Mouse (Mus musculus) heart, postnatal 10 days (tissue): ENCODE data around the gene Chmp6. TPM values are rescaled to one million over a fixed set of nuclear protein-coding genes. Genes with fewer than 3 reads are reported as not detected.
A peak's percentile ranks its signal among the peaks of the same experiment; 100 is the strongest.

ENCODE experiments used
- DNase-seq, 2 experiments: peaks; one replicate each; pipeline ENCODE4 v3.0.0; 2021
- intact Hi-C: fragments of 180-260 bp; cut with DNase I; formaldehyde crosslinking; loops from one replicate; pipeline ENCODE4 v1.15.1; 2025
- total RNA-seq, 2 experiments: library from RNA; stranded (reverse); gene quantifications; 2 replicates each; pipeline ENCODE4 v1.2.3; 2021

Chmp6 gene
- total RNA-seq, 2 experiments from 2014 or later: 36.2 to 36.3 TPM

- DNase-seq: no peak
- intact Hi-C loops: no loop called here
Observed at GRCm38 (mm10) chr11:119954233-119954632, 41.0 kb downstream of the Chmp6 start.

GRCm38 (mm10) chr11:119954749-119955337 lies 41.6 kb downstream of the Chmp6 start:
- no peak for DNase-seq
- intact Hi-C loops: no loop called here

- intact Hi-C loops: no loop called here
Observed at GRCm38 (mm10) chr11:119955432-119955831, 42.2 kb downstream of the Chmp6 start.

GRCm38 (mm10) chr11:119956590-119956989 lies 43.3 kb downstream of the Chmp6 start:
- intact Hi-C loops: loop anchor here (2.0 kb wide), 1 partner anchor 22 kb away; no protein-coding TSS in a partner anchor
- no peak for DNase-seq

More at GRCm38 (mm10) chr11:119955432-119955831, 42.2 kb downstream of the Chmp6 start:
- DNase-seq: peak; percentile 35 to 40

GRCm38 (mm10) chr11:119958856-119959255 lies 45.6 kb downstream of the Chmp6 start:
- intact Hi-C loops: no loop called here
- DNase-seq: no peak

- intact Hi-C loops: no loop called here
- DNase-seq: no peak
Observed at GRCm38 (mm10) chr11:119959714-119960113, 46.5 kb downstream of the Chmp6 start.

GRCm38 (mm10) chr11:119960671-119961070 lies 47.4 kb downstream of the Chmp6 start:
- intact Hi-C loops: no loop called here
- no peak for DNase-seq

- intact Hi-C loops: no loop called here
- no peak for DNase-seq
Observed at GRCm38 (mm10) chr11:119961511-119961910, 48.3 kb downstream of the Chmp6 start.

- no peak for DNase-seq
- intact Hi-C loops: no loop called here
Observed at GRCm38 (mm10) chr11:119965053-119965452, 51.8 kb downstream of the Chmp6 start.

GRCm38 (mm10) chr11:119966294-119966693 lies 53.1 kb downstream of the Chmp6 start:
- intact Hi-C loops: no loop called here

GRCm38 (mm10) chr11:119967401-119967800 lies 54.2 kb downstream of the Chmp6 start:
- no peak for DNase-seq
- intact Hi-C loops: no loop called here

More at GRCm38 (mm10) chr11:119966294-119966693, 53.1 kb downstream of the Chmp6 start:
- DNase-seq: no peak

GRCm38 (mm10) chr11:119967892-119968291 lies 54.7 kb downstream of the Chmp6 start:
- no peak for DNase-seq
- intact Hi-C loops: no loop called here

Other genes starting within 250 kb of the Chmp6 start
- gene Baiap2, start 29.3 kb downstream of the Chmp6 start, total RNA-seq: 10 to 100 TPM in 1 of 2 experiments, 1 to 10 TPM in 1; 6.9 to 12.7 TPM
- gene Aatk, start 133.7 kb downstream of the Chmp6 start, total RNA-seq: 1 to 10 TPM; 5.6 to 7.7 TPM
- gene Cep131, start 173.4 kb downstream of the Chmp6 start, total RNA-seq: 10 to 100 TPM; 10.6 to 13.6 TPM
- gene Tepsin, start 185.3 kb downstream of the Chmp6 start, total RNA-seq: 10 to 100 TPM in 1 of 2 experiments, 1 to 10 TPM in 1; 9.6 to 11.1 TPM
- gene Ndufaf8, start 185.5 kb downstream of the Chmp6 start, total RNA-seq: 10 to 100 TPM; 49.3 to 61.9 TPM
- gene Slc38a10, start 237.9 kb downstream of the Chmp6 start, total RNA-seq: 100 to 1,000 TPM; 104 to 116 TPM